In the genomic region with DNA sequence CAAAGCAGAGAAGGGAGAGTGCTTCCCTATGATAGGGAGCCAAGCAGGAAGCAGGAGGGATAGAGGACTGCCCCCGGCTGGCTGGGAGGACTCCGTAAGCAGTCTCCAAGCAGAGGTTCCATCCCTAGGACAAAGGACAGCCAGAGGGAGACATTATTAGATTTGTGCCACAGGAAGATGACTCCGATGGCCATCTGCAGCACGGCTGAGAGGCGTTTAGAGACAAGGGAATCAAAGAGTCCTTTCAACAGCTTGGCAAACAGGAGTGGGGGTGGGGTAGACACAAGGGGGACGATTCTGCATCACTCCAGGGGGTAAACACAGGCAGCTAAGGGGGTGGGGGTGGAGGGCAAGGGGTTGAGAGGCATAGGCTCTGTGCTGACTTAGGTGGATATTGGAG, we compare ENCODE assay signal across 25 mouse cellular contexts.
A peak's percentile ranks its signal among the peaks of the same experiment; 100 is the strongest.
DNase-seq lines count a peak whose midpoint lies in the region; ATAC-seq lines count a peak whose summit lies in the region.
"Had no signal": no experiment of that assay in that cellular context is flagged by ENCODE, and none has a peak within 500 bp of the region (broad histone marks: within the 10 kb centered on the region; RNA-seq: fewer than 3 reads in every experiment).

No protein-coding gene starts in this region.

- H3K9me3 ChIP-seq in hindbrain, embryonic 11.5 days (ENCODE audit: control insufficient read depth, low read length): no peaks in the 10 kb centered on the region
- H3K9me3 ChIP-seq in hindbrain, embryonic 16.5 days (ENCODE audit: control insufficient read depth, low read length): no peaks in the 10 kb centered on the region
- no peaks in the 10 kb centered on the region for H3K9me3 ChIP-seq in limb, embryonic 10.5 days (replicated peaks)
- H3K9me3 ChIP-seq: embryonic facial prominence, embryonic 13.5 days; forebrain, embryonic 13.5 days; heart, embryonic 12.5 days; liver, embryonic 12.5 days; midbrain, embryonic 15.5 days had no signal

- H3K27ac ChIP-seq in hindbrain, embryonic 11.5 days (ENCODE audit: low read depth, low read length): no peak overlapping the region
- no peak overlapping the region for H3K27ac ChIP-seq in hindbrain, embryonic 16.5 days (ENCODE audit: low read depth, low read length)
- peak overlapping the region; percentile 80 for H3K27ac ChIP-seq in limb, embryonic 10.5 days
- H3K27ac ChIP-seq: embryonic facial prominence, embryonic 13.5 days; forebrain, embryonic 13.5 days; hindbrain, embryonic 13.5 days; layer of hippocampus, adult 2 months; liver, embryonic 12.5 days; midbrain, embryonic 15.5 days had no signal

- peak; percentile 21 for DNase-seq in hindbrain, embryonic 11.5 days (ENCODE audit: low spot score)
- peak; percentile 51 for DNase-seq in retina, postnatal 1 day
- no peak for DNase-seq in retina, embryonic 14.5 days (ENCODE audit: low spot score)
- DNase-seq in limb, embryonic 10.5 days (ENCODE audit: low spot score): no peak
- no peak for DNase-seq in cerebellum, adult 11 months
- DNase-seq in frontal cortex, postnatal 10 days (ENCODE audit: low spot score in 2 of 2): no peak
- DNase-seq: adrenal gland, adult 8-10 months; heart, postnatal 10 days; kidney, postnatal 25 days; lung, adult 18-20 months; lung, postnatal 10 days; right cerebral cortex, postnatal 14 days; thymus, postnatal 14 days had no signal

- no peak overlapping the region for H3K9ac ChIP-seq in hindbrain, embryonic 11.5 days (ENCODE audit: low read depth, low read length)
- H3K9ac ChIP-seq in hindbrain, embryonic 16.5 days (ENCODE audit: low read depth, low read length): no peak overlapping the region
- H3K9ac ChIP-seq: embryonic facial prominence, embryonic 13.5 days; forebrain, embryonic 13.5 days; heart, embryonic 12.5 days; hindbrain, embryonic 13.5 days; liver, embryonic 12.5 days; midbrain, embryonic 15.5 days had no signal

- H3K4me1 ChIP-seq in hindbrain, embryonic 11.5 days (replicated peaks; ENCODE audit: control insufficient read depth, insufficient read depth, low read length): no peaks in the 10 kb centered on the region
- no peaks in the 10 kb centered on the region; the same call in 1 of the 2 replicates for H3K4me1 ChIP-seq in hindbrain, embryonic 16.5 days (ENCODE audit: control insufficient read depth, insufficient read depth, low read depth, low read length)
- peaks cover 45% of the 10 kb centered on the region for H3K4me1 ChIP-seq in limb, embryonic 10.5 days
- H3K4me1 ChIP-seq: heart, embryonic 12.5 days; midbrain, embryonic 15.5 days had no signal

- H3K36me3 ChIP-seq in hindbrain, embryonic 11.5 days (ENCODE audit: control insufficient read depth, insufficient read depth, low read length): no peaks in the 10 kb centered on the region
- H3K36me3 ChIP-seq in hindbrain, embryonic 16.5 days (ENCODE audit: control insufficient read depth, insufficient read depth, low read length): no peaks in the 10 kb centered on the region
- H3K36me3 ChIP-seq in limb, embryonic 10.5 days: no peaks in the 10 kb centered on the region
- H3K36me3 ChIP-seq: embryonic facial prominence, embryonic 13.5 days; heart, embryonic 12.5 days; hindbrain, embryonic 13.5 days; liver, embryonic 12.5 days; midbrain, embryonic 15.5 days had no signal

- ATAC-seq in hindbrain, embryonic 11.5 days (ENCODE audit: low FRiP score): no peak
- ATAC-seq in hindbrain, embryonic 16.5 days: no peak
- ATAC-seq: activated CD4-positive, CD25-positive, alpha-beta regulatory T cell, adult 4 months; forebrain, embryonic 13.5 days; intestine, embryonic 16.5 days; liver, embryonic 12.5 days; midbrain, embryonic 15.5 days had no signal

- 15% methylated on average over 6 of the region's 6 CpGs for WGBS in hindbrain, embryonic 11.5 days
- WGBS in hindbrain, embryonic 16.5 days: 19% methylated on average over 6 of the region's 6 CpGs
- 46% methylated on average over 6 of the region's 6 CpGs for whole genome bisulfite sequencing in limb, embryonic 10.5 days

- no peak overlapping the region for H3K4me2 ChIP-seq in hindbrain, embryonic 11.5 days (replicated peaks; ENCODE audit: low read depth, low read length)
- no peak overlapping the region for H3K4me2 ChIP-seq in hindbrain, embryonic 16.5 days (ENCODE audit: low read length)
- H3K4me2 ChIP-seq: embryonic facial prominence, embryonic 13.5 days; forebrain, embryonic 13.5 days; heart, embryonic 12.5 days; hindbrain, embryonic 13.5 days; liver, embryonic 12.5 days; midbrain, embryonic 15.5 days had no signal

- no peak overlapping the region for H3K4me3 ChIP-seq in hindbrain, embryonic 11.5 days (ENCODE audit: low read depth, low read length)
- H3K4me3 ChIP-seq in hindbrain, embryonic 16.5 days (ENCODE audit: low read length): no peak overlapping the region
- H3K4me3 ChIP-seq in limb, embryonic 10.5 days: no peak overlapping the region
- H3K4me3 ChIP-seq: embryonic facial prominence, embryonic 13.5 days; erythroblast, embryonic 14.5 days; forebrain, embryonic 13.5 days; heart, embryonic 12.5 days; hindbrain, embryonic 13.5 days; layer of hippocampus, adult 2 months; liver, embryonic 12.5 days; midbrain, embryonic 15.5 days; myocyte had no signal

- no peaks in the 10 kb centered on the region for H3K27me3 ChIP-seq in hindbrain, embryonic 11.5 days (ENCODE audit: control insufficient read depth, insufficient read depth, low read length)
- no peaks in the 10 kb centered on the region for H3K27me3 ChIP-seq in hindbrain, embryonic 16.5 days (replicated peaks; ENCODE audit: control insufficient read depth, insufficient read depth, low read length)
- H3K27me3 ChIP-seq in limb, embryonic 10.5 days (ENCODE audit: low read depth, poor library complexity, severe bottlenecking): no peaks in the 10 kb centered on the region
- H3K27me3 ChIP-seq: embryonic facial prominence, embryonic 13.5 days; forebrain, embryonic 13.5 days; hindbrain, embryonic 13.5 days; liver, embryonic 12.5 days; midbrain, embryonic 15.5 days had no signal

Comparison
In these comparisons a context has a peak if more than half of its experiments do, and no peak if none do; other contexts are left out.
1. DNase-seq: peak in hindbrain, embryonic 11.5 days (single experiment) and retina, postnatal 1 day (single experiment); none in retina, embryonic 14.5 days (single experiment), limb, embryonic 10.5 days (single experiment), cerebellum, adult 11 months (single experiment) and frontal cortex, postnatal 10 days (0 of 2).